Mouse (Mus musculus): ENCODE data around the gene Cntln.

The Cntln gene

DNA sequence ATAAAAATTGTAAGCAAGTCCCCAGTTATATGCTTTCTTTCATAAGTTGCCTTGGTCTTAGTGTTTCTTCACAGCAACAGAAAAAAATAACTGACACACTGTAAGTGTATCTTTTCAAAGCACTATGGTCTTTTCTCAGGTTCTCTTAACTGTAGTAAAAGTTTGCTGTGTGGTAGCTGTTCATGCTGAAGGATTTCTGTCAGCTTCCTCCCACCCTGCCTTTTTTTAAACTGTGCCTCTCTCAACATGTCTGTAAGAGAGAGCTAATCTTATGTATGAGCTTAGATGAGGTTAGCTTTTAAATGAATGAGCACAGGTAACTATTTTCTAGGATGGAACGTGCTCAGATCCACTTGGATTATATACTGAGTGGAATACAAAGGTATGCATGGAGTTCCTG is 170.5 kb downstream of the Cntln start:
- DNase-seq (ENCODE audit: low spot score in 2 of 2), result no peak

DNA sequence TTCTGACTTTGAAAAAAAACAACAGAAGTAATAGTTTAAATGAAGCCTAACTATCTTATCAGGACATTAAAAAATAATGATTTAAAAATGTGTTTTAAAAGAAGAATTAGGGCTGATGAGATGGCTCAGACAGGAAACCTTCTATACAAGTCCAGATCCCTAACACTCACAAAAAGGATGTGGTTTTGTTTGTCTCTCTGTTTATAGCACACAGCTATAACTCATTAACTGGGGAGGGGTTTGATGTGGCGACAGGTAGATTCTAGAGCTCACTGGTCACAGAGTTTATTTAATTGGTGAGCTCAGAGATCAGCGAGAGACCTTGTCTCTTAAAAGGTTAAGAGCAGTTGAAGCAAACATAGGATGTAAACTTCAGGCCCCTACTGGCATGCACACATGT is 175.5 kb downstream of the Cntln start:
- no peak for DNase-seq (ENCODE audit: low spot score in 2 of 2)

DNA sequence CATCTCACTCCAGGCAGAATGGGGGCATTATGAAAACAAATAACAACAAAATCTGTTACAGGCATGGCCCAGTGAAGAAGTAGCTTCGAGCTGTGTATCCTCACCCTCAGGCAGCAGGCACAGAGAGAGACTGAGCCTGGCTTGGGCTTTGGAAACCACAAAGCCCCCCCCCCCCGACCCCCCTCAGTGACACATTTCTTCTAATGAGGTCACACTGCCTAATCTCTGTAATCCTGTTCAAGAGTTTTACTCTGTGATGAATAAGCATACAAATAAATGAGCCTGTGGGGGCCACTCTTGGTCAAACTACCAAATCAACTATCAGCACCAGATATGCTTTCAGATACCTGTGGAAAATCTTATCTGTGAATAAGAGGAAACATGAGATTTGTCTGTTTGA is 177.6 kb downstream of the Cntln start:
- no peak for DNase-seq (ENCODE audit: low spot score in 2 of 2)

DNA sequence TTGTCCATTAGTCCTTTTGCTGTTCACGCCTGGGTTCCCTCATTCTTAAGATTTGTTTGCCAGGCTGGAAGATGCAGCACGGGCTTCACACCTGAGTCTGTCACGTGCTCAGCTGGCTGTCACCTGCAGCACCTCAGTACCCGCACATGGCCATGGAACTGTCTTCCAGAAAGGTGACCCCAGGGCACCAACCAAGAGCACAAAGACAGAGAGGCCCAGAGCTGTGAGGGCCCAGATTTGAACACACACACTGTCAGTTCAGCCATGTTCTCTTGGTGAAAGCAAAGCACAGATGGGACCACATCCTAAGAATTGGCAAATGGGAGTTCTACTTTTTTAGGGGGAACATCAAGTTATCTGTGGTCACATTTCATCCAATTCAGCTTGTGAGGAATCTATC is 211.9 kb downstream of the Cntln start:
- no peak for DNase-seq (ENCODE audit: low spot score in 2 of 2)

DNA sequence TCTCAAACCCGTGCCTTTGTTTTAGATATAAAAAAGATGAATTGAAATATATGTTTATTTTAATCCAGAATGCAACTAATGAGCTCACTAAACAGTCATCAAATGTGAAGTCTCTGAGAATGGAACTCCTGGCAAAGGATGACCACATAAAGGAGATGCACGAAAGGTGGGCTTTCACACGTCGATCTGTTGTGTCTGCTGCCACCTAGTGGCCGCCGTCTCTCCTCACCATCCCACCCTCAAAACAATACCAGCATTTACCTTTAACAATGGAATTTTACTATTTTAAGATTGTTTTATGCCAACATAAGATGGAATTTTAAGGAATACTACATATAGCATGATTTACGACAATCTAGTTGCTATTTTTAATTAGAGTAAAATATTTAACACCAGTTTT is 212.6 kb downstream of the Cntln start:
- peak; percentile 13 to 39 for DNase-seq (ENCODE audit: low spot score in 2 of 2)

DNA sequence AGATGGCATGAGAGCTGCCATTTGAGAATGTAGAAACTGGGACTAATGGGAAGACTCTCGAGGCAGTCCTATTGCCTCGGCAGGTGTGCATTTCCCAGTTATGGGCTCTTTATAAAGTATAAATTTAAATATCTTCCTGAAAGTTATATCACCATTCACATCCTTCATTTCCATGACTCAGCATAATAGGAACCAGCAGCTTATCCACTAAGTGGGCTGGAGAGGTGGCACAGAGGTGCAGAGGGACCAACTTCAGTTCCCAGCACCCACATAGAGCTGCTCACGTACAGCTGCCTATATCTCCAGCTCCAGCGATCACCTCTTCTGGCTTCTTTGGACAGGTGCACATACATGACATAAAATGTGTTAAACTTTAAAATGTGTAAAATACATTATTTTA is 218.1 kb downstream of the Cntln start:
- no peak for DNase-seq (ENCODE audit: low spot score in 2 of 2)

DNA sequence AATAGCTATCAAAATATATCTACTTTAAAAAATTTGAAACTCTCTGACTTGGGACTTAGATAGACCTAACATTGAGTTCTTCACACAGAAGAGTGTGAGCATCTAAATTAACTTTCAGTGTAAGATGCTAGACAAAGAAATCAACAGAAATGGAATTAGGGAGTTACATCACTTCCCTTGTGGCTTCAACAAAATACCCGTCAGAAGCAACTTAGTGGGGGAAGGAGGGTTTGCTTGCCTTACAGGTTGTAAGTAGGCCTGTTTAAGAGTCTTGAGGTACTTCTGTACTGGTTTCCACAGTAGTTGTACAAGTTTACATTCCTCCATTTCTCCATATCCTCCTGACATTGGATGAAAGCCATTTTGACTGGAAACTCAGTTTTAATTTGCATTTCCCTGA is 222.3 kb downstream of the Cntln start:
- DNase-seq (ENCODE audit: low spot score in 2 of 2), result no peak

DNA sequence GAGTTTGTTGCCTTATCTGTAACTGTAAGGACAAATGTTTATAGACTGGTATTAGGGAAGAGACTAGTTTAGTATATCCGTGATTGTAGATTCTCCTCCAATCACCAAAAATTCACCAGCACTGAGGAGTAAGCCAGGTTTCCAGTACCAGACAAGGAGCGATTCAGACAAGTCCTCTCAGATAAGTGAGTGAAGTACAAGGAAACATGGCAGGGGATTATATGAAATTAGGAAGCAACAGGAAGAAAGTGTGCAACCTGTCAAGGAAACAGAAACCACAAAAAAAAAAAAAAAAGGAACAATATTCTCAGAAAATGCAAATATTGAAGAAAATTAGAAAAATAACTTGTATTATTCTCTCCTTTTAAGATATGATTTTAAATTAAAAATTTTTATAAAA is 222.9 kb downstream of the Cntln start:
- no peak for DNase-seq (ENCODE audit: low spot score in 2 of 2)

DNA sequence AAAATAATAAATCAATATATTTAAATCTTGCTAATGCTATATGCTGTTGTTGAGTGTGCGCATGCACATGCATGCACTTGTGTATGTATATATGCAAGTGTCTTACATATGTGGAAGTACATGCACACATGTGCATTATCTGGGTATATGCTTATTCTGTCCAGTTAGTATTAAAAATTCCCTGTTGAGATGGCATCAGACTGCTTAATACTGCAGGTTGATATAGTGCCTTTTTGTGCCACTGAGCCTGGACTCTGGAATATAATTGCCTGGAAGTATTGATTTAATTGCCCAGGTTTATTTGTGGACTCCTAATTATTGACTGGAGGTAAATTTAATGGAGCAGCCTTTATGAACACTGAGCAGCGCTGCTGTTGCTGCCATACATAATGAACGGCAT is 236.2 kb downstream of the Cntln start:
- no peak for DNase-seq (ENCODE audit: low spot score in 2 of 2)

DNA sequence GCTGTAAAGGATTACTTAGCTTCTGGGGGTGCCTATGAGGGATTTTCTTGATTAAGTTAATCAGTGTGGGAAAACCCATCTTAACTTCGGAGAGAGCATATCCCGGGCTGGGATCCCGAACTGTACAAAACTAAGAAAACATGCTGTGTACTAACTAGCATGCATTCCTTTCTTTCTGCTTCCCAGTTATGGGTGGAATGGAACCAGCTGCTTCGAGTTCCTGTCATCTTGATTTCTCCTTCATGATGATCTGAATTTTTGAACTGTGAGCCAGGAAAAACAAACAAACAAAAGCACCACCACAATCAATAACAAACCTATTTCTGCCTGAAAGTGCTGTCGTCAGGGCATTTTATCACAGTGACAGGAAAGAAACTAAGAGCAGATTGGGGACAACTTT is 265.6 kb downstream of the Cntln start:
- no peak for DNase-seq (ENCODE audit: low spot score in 2 of 2)

DNA sequence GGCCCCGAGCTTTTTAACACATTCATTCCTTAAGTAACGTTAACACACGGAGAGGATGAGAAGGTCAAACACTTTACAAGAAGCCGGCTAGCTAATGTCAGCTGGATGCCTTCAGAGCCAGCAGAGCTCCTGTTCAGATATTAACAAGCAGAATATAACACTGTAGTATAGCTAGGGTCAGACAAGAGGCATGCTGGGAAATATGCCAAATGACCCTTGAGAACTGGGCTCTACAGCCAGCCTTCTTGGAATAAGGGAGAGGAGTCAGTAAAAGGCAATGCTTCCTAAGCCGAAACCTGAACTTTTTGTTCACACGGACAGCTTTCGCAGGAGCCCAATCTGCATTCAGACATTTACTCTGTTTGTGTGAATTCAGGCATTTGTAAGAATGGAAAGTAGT is 267.8 kb downstream of the Cntln start:
- no peak for DNase-seq (ENCODE audit: low spot score in 2 of 2)

DNA sequence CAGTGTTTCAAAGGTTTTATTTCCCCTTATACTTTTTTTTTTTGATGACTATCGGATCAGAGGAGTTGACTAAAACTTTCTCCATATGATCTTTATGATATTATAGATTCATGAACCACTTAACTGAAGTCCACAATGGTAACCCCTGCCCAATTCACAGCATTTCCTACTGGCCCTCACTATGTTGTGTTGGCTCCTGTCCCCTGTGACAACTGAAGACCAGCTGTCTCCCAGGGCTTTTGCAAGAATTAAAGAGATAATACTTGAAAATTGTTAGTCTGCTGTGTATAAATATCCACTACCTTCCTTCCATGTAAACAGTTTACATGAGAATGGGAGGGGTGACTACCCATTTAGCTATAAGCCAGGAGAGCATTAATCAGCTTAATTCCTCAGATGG is 270.3 kb downstream of the Cntln start:
- no peak for DNase-seq (ENCODE audit: low spot score in 2 of 2)

DNA sequence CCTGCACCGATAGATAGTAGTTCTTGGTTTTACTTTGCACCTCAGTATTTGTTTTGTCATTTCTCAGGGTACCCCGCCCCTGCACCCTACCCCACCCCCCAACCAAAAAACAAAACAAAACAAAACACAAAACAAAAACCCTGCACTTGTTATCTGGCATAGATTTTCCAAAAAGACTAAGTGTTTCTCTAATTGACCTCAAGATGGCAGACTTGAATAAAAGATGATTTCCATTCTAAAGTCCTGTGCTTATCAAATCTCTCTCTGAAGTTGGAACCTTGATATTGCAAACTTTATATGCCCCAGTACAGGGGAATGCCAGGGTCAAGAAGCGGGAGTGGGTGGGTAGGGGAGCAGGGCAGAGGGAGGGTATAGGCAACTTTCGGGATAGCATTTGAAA is 277.0 kb downstream of the Cntln start:
- DNase-seq (ENCODE audit: low spot score in 2 of 2), result no peak

DNA sequence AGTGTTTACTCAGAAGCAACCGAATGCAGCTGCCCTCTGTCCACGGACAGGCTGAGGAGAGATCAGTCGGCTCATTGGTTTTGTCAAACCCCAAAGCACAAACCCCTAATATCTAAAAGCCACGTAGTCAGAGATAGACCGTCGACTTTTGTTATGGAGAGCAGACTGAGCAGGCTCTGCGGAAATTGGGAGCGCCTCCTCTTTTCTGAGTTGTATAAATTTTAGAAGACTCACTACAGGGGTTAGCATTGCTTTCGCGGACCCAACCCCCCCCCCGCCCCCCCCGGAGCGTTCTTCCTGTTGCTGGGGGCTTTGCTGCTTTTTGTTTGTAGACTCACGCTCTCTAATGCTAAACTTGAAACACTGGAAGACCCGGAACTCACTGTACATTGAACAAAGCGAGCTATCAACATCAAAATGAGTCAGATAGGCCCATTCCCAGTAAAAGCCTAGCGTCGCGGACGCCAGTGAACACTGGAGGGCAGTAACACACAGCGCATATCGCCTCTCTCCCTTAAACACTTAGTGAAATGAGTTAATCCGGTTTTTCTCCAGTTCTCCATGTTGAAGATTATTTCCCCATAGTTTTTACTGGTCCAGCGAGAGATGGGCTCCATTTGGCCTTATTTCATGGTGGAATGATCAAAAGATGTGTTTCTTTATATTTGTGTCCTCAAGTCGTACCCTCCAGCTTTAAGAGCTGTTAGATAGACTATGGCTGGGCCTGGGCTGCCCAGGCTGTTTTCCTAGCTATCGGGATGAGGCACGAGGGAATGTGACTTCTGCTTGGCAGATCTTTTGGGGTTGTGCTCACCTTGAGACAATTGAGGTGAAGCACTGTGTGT is 278.6 kb downstream of the Cntln start:
- no peak for DNase-seq (ENCODE audit: low spot score in 2 of 2)

DNA sequence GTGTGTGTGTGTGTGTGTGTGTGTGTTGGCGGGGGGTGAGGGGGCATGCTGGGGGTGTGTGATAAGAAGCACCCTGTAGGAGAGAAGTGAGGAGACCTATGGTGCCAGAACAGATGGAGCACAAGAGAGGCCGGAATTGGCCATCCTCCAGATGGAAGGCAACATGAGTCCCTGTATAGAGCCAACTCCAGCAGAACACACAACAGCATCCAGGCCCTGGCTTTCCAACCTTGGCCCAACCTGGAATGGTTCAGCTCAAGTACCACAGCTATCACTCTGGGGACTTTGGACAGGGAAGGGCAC is 279.2 kb downstream of the Cntln start:
- no peak for DNase-seq (ENCODE audit: low spot score in 2 of 2)

DNA sequence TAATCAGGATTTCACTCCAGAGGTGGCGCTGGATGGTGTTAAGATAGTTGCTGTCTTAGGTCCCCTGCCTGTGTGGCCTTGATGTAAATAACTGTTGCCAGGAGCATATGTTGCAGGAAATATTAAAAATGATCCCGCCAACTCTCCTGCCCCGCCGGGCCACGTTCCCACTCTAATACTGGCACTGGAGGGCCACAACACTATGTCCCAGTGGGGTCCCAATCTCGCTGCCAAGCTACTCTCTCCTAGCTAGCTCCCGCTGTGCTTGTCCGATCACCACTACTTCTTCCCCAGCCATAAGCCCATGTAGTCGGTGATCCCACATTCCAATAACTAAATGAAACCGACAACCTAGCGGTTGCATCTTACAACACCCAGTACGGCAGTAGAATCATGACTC is 283.9 kb downstream of the Cntln start:
- DNase-seq (ENCODE audit: low spot score in 2 of 2), result no peak

DNA sequence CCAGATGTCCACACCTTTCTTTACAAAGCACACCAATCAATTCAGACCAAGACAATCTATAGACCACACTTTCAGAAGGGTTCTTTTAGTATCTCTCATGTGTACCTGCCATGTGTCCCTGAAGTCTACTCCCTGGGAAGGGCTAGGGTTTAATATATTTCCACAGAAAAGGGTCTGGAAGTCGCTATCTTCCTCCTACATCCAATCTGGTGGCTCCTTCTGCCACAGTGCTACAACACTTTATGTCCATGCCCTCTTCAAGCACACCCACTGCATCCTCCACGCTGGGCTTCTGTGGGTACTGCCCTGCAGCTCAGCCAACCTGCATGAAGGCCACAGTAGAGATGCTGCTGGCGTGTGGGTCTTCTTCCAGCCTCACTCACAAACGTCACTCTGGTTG is 291.4 kb downstream of the Cntln start:
- no peak for DNase-seq (ENCODE audit: low spot score in 2 of 2)

DNA sequence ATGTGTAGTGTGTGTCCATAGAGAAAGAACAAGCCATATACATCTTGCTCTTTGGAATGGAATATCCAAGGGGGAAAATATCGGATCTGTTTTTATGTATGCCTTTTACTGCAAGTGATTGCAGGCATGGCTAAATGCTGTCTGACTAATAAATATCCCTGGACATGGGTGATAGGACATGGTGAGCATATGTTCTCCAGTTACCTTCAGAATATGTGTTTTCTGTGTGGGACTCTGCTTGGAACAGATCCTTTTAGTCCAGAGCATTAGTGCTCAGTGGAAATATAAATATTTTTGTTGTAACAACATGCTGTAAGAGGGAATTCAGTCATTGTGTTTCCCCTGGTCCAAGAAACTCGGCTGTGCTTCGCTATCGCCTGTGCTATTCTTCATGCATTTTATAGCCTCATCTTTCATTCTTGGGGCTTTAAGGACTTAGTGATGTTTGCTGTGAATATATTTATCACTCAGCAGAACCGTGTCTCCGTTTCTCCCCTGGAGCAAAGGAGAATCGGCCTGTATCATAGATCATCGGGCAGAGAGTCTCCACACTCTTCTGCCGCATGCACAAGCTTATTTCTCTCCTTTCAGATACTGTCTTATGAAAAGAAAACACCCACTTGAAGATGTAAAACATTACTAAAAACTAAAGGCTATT is 294.4 kb downstream of the Cntln start:
- no peak for DNase-seq (ENCODE audit: low spot score in 2 of 2)
